7 mouse cellular contexts compared by ENCODE assay signal in the genomic region with DNA sequence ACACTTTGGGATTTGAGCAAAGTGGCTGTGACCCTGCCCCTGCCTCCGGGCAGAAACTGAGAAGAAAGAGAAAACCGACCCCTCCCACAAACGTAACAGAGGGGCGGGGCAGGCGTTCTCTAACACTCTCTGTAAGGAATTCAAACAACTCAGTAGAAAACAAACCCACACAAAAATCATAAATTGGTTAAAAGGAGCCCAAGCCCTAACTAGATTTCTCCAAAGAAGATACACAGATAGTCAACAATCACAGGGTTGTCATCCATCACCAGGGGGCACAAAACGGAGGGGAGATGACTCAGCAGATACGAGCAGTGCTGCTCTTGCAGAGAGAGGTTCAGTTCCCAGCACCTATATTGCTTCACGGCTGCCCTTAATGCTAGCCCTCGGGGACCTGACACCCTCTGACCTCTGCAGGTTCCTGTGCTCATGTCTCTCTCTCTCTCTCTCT.
DNase-seq lines count a peak whose midpoint lies in the region; ATAC-seq and TF ChIP-seq lines count a peak whose summit lies in the region.

No protein-coding gene starts in this region.

- H3K27ac ChIP-seq in MEL (ENCODE audit: control insufficient read depth, low read depth, low read length) = no peak overlapping the region
- H3K27ac ChIP-seq in heart, embryonic 11.5 days (ENCODE audit: low read depth, low read length) = no peak overlapping the region
- H3K27ac ChIP-seq in limb, embryonic 14.5 days (replicated peaks; ENCODE audit: low read depth, low read length) = no peak overlapping the region
- H3K27ac ChIP-seq in midbrain, embryonic 16.5 days (ENCODE audit: low read length) = no peak overlapping the region

- peak overlapping the region; percentile 42 to 63 for H3K4me3 ChIP-seq in MEL (ENCODE audit: control insufficient read depth in 1 of 2, insufficient read depth in 1 of 2, low read depth in 2 of 2, low read length in 2 of 2)
- H3K4me3 ChIP-seq in heart, embryonic 11.5 days (ENCODE audit: low read depth, low read length) = peak overlapping the region; percentile 30
- H3K4me3 ChIP-seq in limb, embryonic 14.5 days (replicated peaks; ENCODE audit: low read length) = peak overlapping the region; percentile 19
- H3K4me3 ChIP-seq in midbrain, embryonic 16.5 days (ENCODE audit: low read depth, low read length) = no peak overlapping the region; the same call in 1 of the 2 replicates

- H3K9ac ChIP-seq in MEL (ENCODE audit: control insufficient read depth, low read depth, low read length, poor library complexity, severe bottlenecking) = no peak overlapping the region
- peak overlapping the region; percentile 46; the same call in 1 of the 2 replicates for H3K9ac ChIP-seq in heart, embryonic 11.5 days (ENCODE audit: low read depth, low read length)
- H3K9ac ChIP-seq in limb, embryonic 14.5 days (ENCODE audit: low read depth, low read length, severe bottlenecking) = 0 out of 2 replicates have a peak overlapping the region, but pooled peaks have one; percentile 21
- no peak overlapping the region for H3K9ac ChIP-seq in midbrain, embryonic 16.5 days (ENCODE audit: low read depth, low read length)

- no peak for TF ChIP-seq POLR2A in MEL (IDR thresholded peaks at IDR 0.05; ENCODE audit: control insufficient read depth in 1 of 2, insufficient read depth in 1 of 2, low read depth in 1 of 2, low read length in 2 of 2, poor library complexity in 1 of 2)
- TF ChIP-seq POLR2A in limb, embryonic 14.5 days (IDR thresholded peaks at IDR 0.05; ENCODE audit: borderline replicate concordance, extremely low read depth, insufficient read depth, insufficient read length) = no peak

- H3K4me2 ChIP-seq in heart, embryonic 11.5 days = peak overlapping the region; percentile 56
- H3K4me2 ChIP-seq in limb, embryonic 14.5 days (replicated peaks; ENCODE audit: low read depth, low read length, severe bottlenecking) = peak overlapping the region; percentile 47
- H3K4me2 ChIP-seq in midbrain, embryonic 16.5 days (ENCODE audit: low read length) = peak overlapping the region; percentile 43

- TF ChIP-seq RAD21 in MEL (IDR thresholded peaks at IDR 0.05; ENCODE audit: low read depth, low read length) = no peak

- H3K27me3 ChIP-seq in MEL (ENCODE audit: control insufficient read depth in 1 of 2, insufficient read depth in 2 of 2, low read length in 2 of 2) = no peaks in the 10 kb centered on the region; a peak in 3 of 4 replicates
- H3K27me3 ChIP-seq in heart, embryonic 11.5 days (ENCODE audit: control insufficient read depth, insufficient read depth, low read length) = no peaks in the 10 kb centered on the region
- H3K27me3 ChIP-seq in limb, embryonic 14.5 days (ENCODE audit: control insufficient read depth, insufficient read depth, low read length) = no peaks in the 10 kb centered on the region
- no peaks in the 10 kb centered on the region for H3K27me3 ChIP-seq in midbrain, embryonic 16.5 days (ENCODE audit: control insufficient read depth, insufficient read depth, low read depth, low read length)

- H3K4me1 ChIP-seq in MEL (ENCODE audit: control insufficient read depth in 1 of 2, insufficient read depth in 2 of 2, low read length in 2 of 2) = peaks cover 0 to 4% of the 10 kb centered on the region in 2 experiments; a peak in 2 of 4 replicates
- peaks cover 17% of the 10 kb centered on the region for H3K4me1 ChIP-seq in heart, embryonic 11.5 days (ENCODE audit: control insufficient read depth, insufficient read depth, low read length)
- H3K4me1 ChIP-seq in limb, embryonic 14.5 days (ENCODE audit: control insufficient read depth, insufficient read depth, low read length) = peaks cover 14% of the 10 kb centered on the region
- H3K4me1 ChIP-seq in midbrain, embryonic 16.5 days (ENCODE audit: control insufficient read depth, insufficient read depth, low read length) = no peaks in the 10 kb centered on the region; the same call in 1 of the 2 replicates

- intact Hi-C loops in left cerebral cortex, postnatal 4 days (cut with DNase I) = loop anchor here (10.0 kb wide), 1 partner anchor 209 kb away; a partner anchor contains a TSS

- 3% methylated on average over 9 of the region's 9 CpGs for WGBS in heart, embryonic 11.5 days (ENCODE audit: insufficient replicate concordance)
- 5% methylated on average over 9 of the region's 9 CpGs for WGBS in limb, embryonic 14.5 days
- 5% methylated on average over 9 of the region's 9 CpGs for WGBS in midbrain, embryonic 16.5 days

- no peak for TF ChIP-seq EP300 in MEL (IDR thresholded peaks at IDR 0.05; ENCODE audit: low read depth in 1 of 2, low read length in 2 of 2)

- no peaks in the 10 kb centered on the region for H3K9me3 ChIP-seq in MEL (replicated peaks; ENCODE audit: insufficient read depth, low read length)
- H3K9me3 ChIP-seq in heart, embryonic 11.5 days (replicated peaks; ENCODE audit: control insufficient read depth, low read length) = no peaks in the 10 kb centered on the region
- no peaks in the 10 kb centered on the region for H3K9me3 ChIP-seq in limb, embryonic 14.5 days (ENCODE audit: control insufficient read depth, low read length)
- H3K9me3 ChIP-seq in midbrain, embryonic 16.5 days (replicated peaks; ENCODE audit: control insufficient read depth, low read length, poor library complexity, severe bottlenecking) = no peaks in the 10 kb centered on the region

- TF ChIP-seq CTCF in MEL (IDR thresholded peaks at IDR 0.05 in 2 of 3, conservative IDR thresholded peaks at IDR 0.05 in 1 of 3; ENCODE audit: control insufficient read depth in 1 of 3, insufficient read depth in 1 of 3, low read depth in 2 of 3, low read length in 3 of 3, poor library complexity in 1 of 3, severe bottlenecking in 1 of 3) = no peak

- no peaks in the 10 kb centered on the region for H3K79me2 ChIP-seq in MEL (ENCODE audit: control insufficient read depth, insufficient read depth, low read length, poor library complexity)

- ATAC-seq in heart, embryonic 11.5 days (replicated peaks; ENCODE audit: insufficient number of reproducible peaks, low FRiP score, low TSS enrichment) = no peak
- ATAC-seq in limb, embryonic 14.5 days (ENCODE audit: low FRiP score, low read depth) = no peak
- no peak for ATAC-seq in midbrain, embryonic 16.5 days

- DNase-seq in 3134 (ENCODE audit: extremely low read depth, insufficient read length, low spot score) (peak; percentile 56), MEL (ENCODE audit: low read depth, low spot score) (peak; percentile 60)
- DNase-seq in limb, embryonic 14.5 days (ENCODE audit: low spot score) = no peak
- no peak for DNase-seq in left cerebral cortex, postnatal 4 days
- DNase-seq in frontal cortex, adult 2 months (ENCODE audit: extremely low spot score in 1 of 2, low spot score in 1 of 2) = no peak

- no peaks in the 10 kb centered on the region; a peak in 1 of 4 replicates for H3K36me3 ChIP-seq in MEL (ENCODE audit: control insufficient read depth in 1 of 2, insufficient read depth in 2 of 2, low read length in 2 of 2)
- H3K36me3 ChIP-seq in heart, embryonic 11.5 days (ENCODE audit: control insufficient read depth, insufficient read depth, low read length) = no peaks in the 10 kb centered on the region
- no peaks in the 10 kb centered on the region for H3K36me3 ChIP-seq in limb, embryonic 14.5 days (ENCODE audit: control insufficient read depth, insufficient read depth, low read length)
- no peaks in the 10 kb centered on the region for H3K36me3 ChIP-seq in midbrain, embryonic 16.5 days (ENCODE audit: control insufficient read depth, insufficient read depth, low read length)

TF ChIP-seq in MEL, 35 proteins besides CTCF, POLR2A, EP300 and RAD21:
- 0 out of 2 replicates have a peak, but pooled peaks have one; percentile 9 for TF ChIP-seq GABPA (IDR thresholded peaks at IDR 0.05; ENCODE audit: low read depth, low read length)
- no peak for TF ChIP-seq KAT2A (conservative IDR thresholded peaks at IDR 0.05; ENCODE audit: low read depth, low read length)
- no peak for TF ChIP-seq SIN3A (IDR thresholded peaks at IDR 0.05; ENCODE audit: low read length)
- TF ChIP-seq ZKSCAN1 (IDR thresholded peaks at IDR 0.05; ENCODE audit: low read depth, low read length) = no peak
- TF ChIP-seq USF1 (IDR thresholded peaks at IDR 0.05; ENCODE audit: low read depth, low read length) = no peak
- TF ChIP-seq JUND (IDR thresholded peaks at IDR 0.05; ENCODE audit: low read depth, low read length) = peak; percentile 79; the same call in 1 of the 2 replicates
- TF ChIP-seq POLR2AphosphoS2 (IDR thresholded peaks at IDR 0.05; ENCODE audit: low read length) = no peak
- TF ChIP-seq GATA1 (IDR thresholded peaks at IDR 0.05; ENCODE audit: low read depth, low read length) = no peak

Comparison
In these comparisons a context has a peak if more than half of its experiments do, and no peak if none do; other contexts are left out.
1. DNase-seq: peak in 3134 (single experiment) and MEL (single experiment); none in limb, embryonic 14.5 days (single experiment), left cerebral cortex, postnatal 4 days (single experiment) and frontal cortex, adult 2 months (0 of 2).
2. H3K9ac ChIP-seq: peak in heart, embryonic 11.5 days (single experiment) and limb, embryonic 14.5 days (single experiment); none in MEL (single experiment) and midbrain, embryonic 16.5 days (single experiment).
3. Peak in every context shown above with its lines, with median percentiles within 50 percentile points of each other: H3K4me2 ChIP-seq.